Mouse (Mus musculus) G1E (cell line): ENCODE measurements around the gene 4931409K22Rik. TPM values are rescaled to one million over a fixed set of nuclear protein-coding genes. Genes with fewer than 3 reads are reported as not detected.

Source experiments
- ATAC-seq: 2 replicates; pipeline ENCODE4 v1.8.0; 2016; ENCODE audit warnings: mild to moderate bottlenecking; ENCODE audit not compliant: insufficient number of reproducible peaks, poor library complexity, low FRiP score, severe bottlenecking; ENCODE audit errors: extremely low read depth
- DNase-seq: peaks from one replicate; pipeline ENCODE4 v3.0.0; 2012; ENCODE audit warnings: low spot score
- H3K27me3 ChIP-seq: 2 replicates; pipeline ENCODE4 v1.6.1; 2012; ENCODE audit warnings: mild to moderate bottlenecking, low read length, inconsistent platforms; ENCODE audit not compliant: insufficient read depth
- H3K36me3 ChIP-seq: replicated peaks from 2 replicates; pipeline ENCODE3; 2012; ENCODE audit warnings: mild to moderate bottlenecking, inconsistent platforms
- H3K4me1 ChIP-seq: 2 replicates; pipeline ENCODE4 v1.6.1; 2012; ENCODE audit warnings: low read depth, low read length, inconsistent platforms, mixed read lengths; ENCODE audit not compliant: insufficient read depth
- H3K4me3 ChIP-seq: 2 replicates; pipeline ENCODE4 v1.5.1; 2012; ENCODE audit warnings: low read depth, mild to moderate bottlenecking, inconsistent platforms, low read length, moderate library complexity, mixed read lengths
- H3K9me3 ChIP-seq: replicated peaks from 2 replicates; pipeline ENCODE4 v1.6.1; 2012; ENCODE audit warnings: inconsistent platforms
- CTCF ChIP-seq: IDR thresholded peaks from 2 replicates; pipeline ENCODE4 v1.5.1; 2012; ENCODE audit warnings: low read depth, low read length, inconsistent platforms, mixed read lengths
- GATA1 ChIP-seq: IDR thresholded peaks from 2 replicates; pipeline ENCODE4 v1.6.1; 2012; ENCODE audit warnings: borderline replicate concordance, low read length, inconsistent platforms, mixed read lengths
- GATA2 ChIP-seq: IDR thresholded peaks from 2 replicates; pipeline ENCODE4 v1.6.1; 2012; ENCODE audit warnings: low read depth, low read length, inconsistent platforms, borderline replicate concordance
- POLR2AphosphoS5 ChIP-seq: IDR thresholded peaks from 2 replicates; pipeline ENCODE4 v1.6.1; 2012; ENCODE audit warnings: low read depth, low read length, inconsistent platforms; ENCODE audit not compliant: insufficient replicate concordance
- TAL1 ChIP-seq: conservative IDR thresholded peaks from 2 replicates; pipeline ENCODE4 v1.6.1; 2012; ENCODE audit warnings: low read depth, low read length, inconsistent platforms, mixed read lengths
- polyA plus RNA-seq: library from polyadenylated mRNA; stranded (reverse); fragments of >175 nt; gene quantifications from 2 replicates; pipeline ENCODE4 v1.2.3, GENCODE M21; 2012
- total RNA-seq, 2 experiments: library from RNA; stranded (forward) in 1 of 2; stranded (reverse) in 1 of 2; fragments of 200-1000 nt in 1 of 2; fragments of >200 nt in 1 of 2; fragmentation: Nextera tagmentation in 1 of 2; gene quantifications; 2 replicates each; pipeline ENCODE4 v1.2.3; 2014 to 2017

The 4931409K22Rik gene
- total and polyA plus RNA-seq, 3 experiments = not detected

- H3K9me3 ChIP-seq = peaks cover 9% of the 10 kb centered on the region
- DNase-seq = no peak
- no peak for ATAC-seq
- H3K4me3 ChIP-seq = no peak overlapping the region
- H3K27me3 ChIP-seq = peaks cover 52% of the 10 kb centered on the region
- H3K36me3 ChIP-seq = no peaks in the 10 kb centered on the region
- H3K4me1 ChIP-seq = peaks cover 11% of the 10 kb centered on the region
- no peak for TF ChIP-seq POLR2AphosphoS5
- no peak for TF ChIP-seq GATA1
- TF ChIP-seq CTCF = no peak
- TF ChIP-seq TAL1 = no peak
- TF ChIP-seq GATA2 = no peak
Measured at GRCm38 (mm10) chr5:24525360-24526189, 31.0 kb downstream of the 4931409K22Rik start.

- no peak for TF ChIP-seq POLR2AphosphoS5
- TF ChIP-seq GATA2 = no peak
- no peak for TF ChIP-seq TAL1
- TF ChIP-seq CTCF = no peak
- TF ChIP-seq GATA1 = no peak
- no peak for DNase-seq
- H3K9me3 ChIP-seq = peaks cover 9% of the 10 kb centered on the region
- H3K4me1 ChIP-seq = peaks cover 6% of the 10 kb centered on the region
- no peak for ATAC-seq
- H3K4me3 ChIP-seq = no peak overlapping the region
- no peaks in the 10 kb centered on the region for H3K36me3 ChIP-seq
- peaks cover 56% of the 10 kb centered on the region for H3K27me3 ChIP-seq
Measured at GRCm38 (mm10) chr5:24524522-24524921, 32.1 kb downstream of the 4931409K22Rik start.

GRCm38 (mm10) chr5:24523806-24524205, 32.8 kb downstream of the 4931409K22Rik start:
- TF ChIP-seq GATA2 = no peak
- TF ChIP-seq CTCF = no peak
- TF ChIP-seq GATA1 = no peak
- TF ChIP-seq TAL1 = no peak
- no peak for TF ChIP-seq POLR2AphosphoS5
- H3K9me3 ChIP-seq = peaks cover 9% of the 10 kb centered on the region
- H3K27me3 ChIP-seq = peaks cover 60% of the 10 kb centered on the region
- H3K36me3 ChIP-seq = no peaks in the 10 kb centered on the region
- no peak for DNase-seq
- no peak overlapping the region for H3K4me3 ChIP-seq
- no peak for ATAC-seq
- H3K4me1 ChIP-seq = peaks cover 6% of the 10 kb centered on the region

- Histone ChIP-seq H3K36me3 (no peaks in the 10 kb centered on the region), H3K27me3 (peaks cover 53% of the 10 kb centered on the region), H3K9me3 (peaks cover 6% of the 10 kb centered on the region; the same call in 1 of the 2 replicates), H3K4me3 (no peak overlapping the region), H3K4me1 (peaks cover 3% of the 10 kb centered on the region)
- no peak for ATAC-seq
- DNase-seq = no peak
- TF ChIP-seq GATA1 (no peak), GATA2 (no peak), POLR2AphosphoS5 (no peak), CTCF (no peak), TAL1 (no peak)
Measured at GRCm38 (mm10) chr5:24521366-24521765, 35.2 kb downstream of the 4931409K22Rik start.

- no peaks in the 10 kb centered on the region for H3K4me1 ChIP-seq
- 0 out of 2 replicates have a peak, but pooled peaks cover 2% of the 10 kb centered on the region for H3K9me3 ChIP-seq
- no peak for DNase-seq
- no peak for ATAC-seq
- H3K27me3 ChIP-seq = peaks cover 26% of the 10 kb centered on the region
- TF ChIP-seq TAL1 (no peak), POLR2AphosphoS5 (no peak), GATA1 (no peak), CTCF (no peak), GATA2 (no peak)
- H3K36me3 ChIP-seq = no peaks in the 10 kb centered on the region
- no peak overlapping the region for H3K4me3 ChIP-seq
Measured at GRCm38 (mm10) chr5:24512271-24512670, 44.3 kb downstream of the 4931409K22Rik start.

- Histone ChIP-seq H3K9me3 (0 out of 2 replicates have a peak, but pooled peaks cover 2% of the 10 kb centered on the region), H3K4me1 (0 out of 2 replicates have a peak, but pooled peaks cover under 1% of the 10 kb centered on the region), H3K36me3 (no peaks in the 10 kb centered on the region), H3K4me3 (no peak overlapping the region), H3K27me3 (peaks cover 26% of the 10 kb centered on the region)
- DNase-seq (no peak), ATAC-seq (no peak)
- TF ChIP-seq TAL1 (no peak), GATA2 (no peak), CTCF (no peak), POLR2AphosphoS5 (no peak), GATA1 (no peak)
Measured at GRCm38 (mm10) chr5:24510635-24511034, 46.0 kb downstream of the 4931409K22Rik start.
